Mouse (Mus musculus): ENCODE results near the gene Trim31. TPM values are rescaled to one million over a fixed set of nuclear protein-coding genes. Genes with fewer than 3 reads are reported as not detected.

Trim31 gene
- polyA plus RNA-seq, 1 experiment from 2014 or later: not detected

- no peak for ATAC-seq (replicated peaks; ENCODE audit: low FRiP score)
- Histone ChIP-seq H3K27me3 (replicated peaks; ENCODE audit: control insufficient read depth, insufficient read depth, low read length) (no peaks in the 10 kb centered on the region; the same call in 1 of the 2 replicates), H3K4me1 (replicated peaks; ENCODE audit: control insufficient read depth, insufficient read depth, low read length) (no peaks in the 10 kb centered on the region), H3K4me2 (no peak overlapping the region), H3K4me3 (ENCODE audit: low read depth, low read length) (no peak overlapping the region), H3K9ac (ENCODE audit: low read depth, low read length) (no peak overlapping the region), H3K9me3 (ENCODE audit: control insufficient read depth, low read length) (no peaks in the 10 kb centered on the region), H3K36me3 (ENCODE audit: control insufficient read depth, insufficient read depth, low read length) (no peaks in the 10 kb centered on the region), H3K27ac (ENCODE audit: low read depth, low read length) (no peak overlapping the region)
- DNase-seq (ENCODE audit: low spot score): no peak
- WGBS: 59% methylated on average over 4 of the region's 4 CpGs
These were observed 25.6 kb downstream of the Trim31 start for GRCm38 (mm10) chr17:36923491-36923890.

- Histone ChIP-seq H3K4me2 (no peak overlapping the region), H3K9me3 (ENCODE audit: control insufficient read depth, low read length) (no peaks in the 10 kb centered on the region), H3K4me1 (replicated peaks; ENCODE audit: control insufficient read depth, insufficient read depth, low read length) (no peaks in the 10 kb centered on the region), H3K27me3 (replicated peaks; ENCODE audit: control insufficient read depth, insufficient read depth, low read length) (no peaks in the 10 kb centered on the region), H3K36me3 (ENCODE audit: control insufficient read depth, insufficient read depth, low read length) (no peaks in the 10 kb centered on the region), H3K4me3 (ENCODE audit: low read depth, low read length) (no peak overlapping the region), H3K9ac (ENCODE audit: low read depth, low read length) (no peak overlapping the region), H3K27ac (ENCODE audit: low read depth, low read length) (no peak overlapping the region)
- no peak for DNase-seq (ENCODE audit: low spot score)
- 49% methylated on average over 10 of the region's 10 CpGs for WGBS
- ATAC-seq (replicated peaks; ENCODE audit: low FRiP score): no peak
These were observed 29.7 kb downstream of the Trim31 start for GRCm38 (mm10) chr17:36927496-36928120.

- ATAC-seq (replicated peaks; ENCODE audit: low FRiP score) (no peak), DNase-seq (ENCODE audit: low spot score) (no peak)
- Histone ChIP-seq H3K9ac (ENCODE audit: low read depth, low read length) (no peak overlapping the region), H3K27me3 (replicated peaks; ENCODE audit: control insufficient read depth, insufficient read depth, low read length) (no peaks in the 10 kb centered on the region), H3K4me1 (replicated peaks; ENCODE audit: control insufficient read depth, insufficient read depth, low read length) (no peaks in the 10 kb centered on the region), H3K4me3 (ENCODE audit: low read depth, low read length) (no peak overlapping the region), H3K36me3 (ENCODE audit: control insufficient read depth, insufficient read depth, low read length) (no peaks in the 10 kb centered on the region), H3K4me2 (no peak overlapping the region), H3K27ac (ENCODE audit: low read depth, low read length) (no peak overlapping the region), H3K9me3 (ENCODE audit: control insufficient read depth, low read length) (no peaks in the 10 kb centered on the region)
- WGBS: 73% methylated on average over 12 of the region's 12 CpGs
These were observed 31.5 kb downstream of the Trim31 start for GRCm38 (mm10) chr17:36929236-36929932.

GRCm38 (mm10) chr17:36930233-36930632 is 32.3 kb downstream of the Trim31 start:
- no peak for DNase-seq (ENCODE audit: low spot score)
- Histone ChIP-seq H3K27ac (ENCODE audit: low read depth, low read length) (no peak overlapping the region), H3K9me3 (ENCODE audit: control insufficient read depth, low read length) (no peaks in the 10 kb centered on the region), H3K4me2 (no peak overlapping the region), H3K4me3 (ENCODE audit: low read depth, low read length) (no peak overlapping the region), H3K36me3 (ENCODE audit: control insufficient read depth, insufficient read depth, low read length) (no peaks in the 10 kb centered on the region), H3K4me1 (replicated peaks; ENCODE audit: control insufficient read depth, insufficient read depth, low read length) (no peaks in the 10 kb centered on the region), H3K27me3 (replicated peaks; ENCODE audit: control insufficient read depth, insufficient read depth, low read length) (no peaks in the 10 kb centered on the region), H3K9ac (ENCODE audit: low read depth, low read length) (no peak overlapping the region)
- WGBS: 65% methylated on average over 6 of the region's 6 CpGs
- no peak for ATAC-seq (replicated peaks; ENCODE audit: low FRiP score)

GRCm38 (mm10) chr17:36931130-36931529 is 33.2 kb downstream of the Trim31 start:
- Histone ChIP-seq H3K4me3 (ENCODE audit: low read depth, low read length) (no peak overlapping the region), H3K9ac (ENCODE audit: low read depth, low read length) (no peak overlapping the region), H3K27me3 (replicated peaks; ENCODE audit: control insufficient read depth, insufficient read depth, low read length) (no peaks in the 10 kb centered on the region), H3K9me3 (ENCODE audit: control insufficient read depth, low read length) (no peaks in the 10 kb centered on the region), H3K27ac (ENCODE audit: low read depth, low read length) (no peak overlapping the region), H3K36me3 (ENCODE audit: control insufficient read depth, insufficient read depth, low read length) (no peaks in the 10 kb centered on the region), H3K4me2 (no peak overlapping the region), H3K4me1 (replicated peaks; ENCODE audit: control insufficient read depth, insufficient read depth, low read length) (no peaks in the 10 kb centered on the region)
- WGBS: 76% methylated on average over 4 of the region's 4 CpGs
- DNase-seq (ENCODE audit: low spot score) (no peak), ATAC-seq (replicated peaks; ENCODE audit: low FRiP score) (no peak)

GRCm38 (mm10) chr17:36931806-36932205 is 33.9 kb downstream of the Trim31 start:
- ATAC-seq (replicated peaks; ENCODE audit: low FRiP score) (no peak), DNase-seq (ENCODE audit: low spot score) (no peak)
- H3K27ac ChIP-seq (ENCODE audit: low read depth, low read length): no peak overlapping the region
- H3K36me3 ChIP-seq (ENCODE audit: control insufficient read depth, insufficient read depth, low read length): no peaks in the 10 kb centered on the region
- H3K27me3 ChIP-seq (replicated peaks; ENCODE audit: control insufficient read depth, insufficient read depth, low read length): no peaks in the 10 kb centered on the region
- H3K4me3 ChIP-seq (ENCODE audit: low read depth, low read length): no peak overlapping the region
- no peak overlapping the region for H3K4me2 ChIP-seq
- H3K9ac ChIP-seq (ENCODE audit: low read depth, low read length): no peak overlapping the region
- WGBS: 63% methylated on average over 2 of the region's 2 CpGs
- no peaks in the 10 kb centered on the region for H3K4me1 ChIP-seq (replicated peaks; ENCODE audit: control insufficient read depth, insufficient read depth, low read length)
- no peaks in the 10 kb centered on the region for H3K9me3 ChIP-seq (ENCODE audit: control insufficient read depth, low read length)

- ATAC-seq (replicated peaks; ENCODE audit: low FRiP score): no peak
- DNase-seq (ENCODE audit: low spot score): no peak
- no peak overlapping the region for H3K4me2 ChIP-seq
- no peak overlapping the region for H3K9ac ChIP-seq (ENCODE audit: low read depth, low read length)
- no peaks in the 10 kb centered on the region for H3K36me3 ChIP-seq (ENCODE audit: control insufficient read depth, insufficient read depth, low read length)
- no peak overlapping the region for H3K4me3 ChIP-seq (ENCODE audit: low read depth, low read length)
- 62% methylated on average over 2 of the region's 2 CpGs for whole genome bisulfite sequencing
- no peak overlapping the region for H3K27ac ChIP-seq (ENCODE audit: low read depth, low read length)
- H3K27me3 ChIP-seq (replicated peaks; ENCODE audit: control insufficient read depth, insufficient read depth, low read length): peaks cover 32% of the 10 kb centered on the region
- 0 out of 2 replicates have a peak, but pooled peaks cover 3% of the 10 kb centered on the region for H3K4me1 ChIP-seq (replicated peaks; ENCODE audit: control insufficient read depth, insufficient read depth, low read length)
- no peaks in the 10 kb centered on the region for H3K9me3 ChIP-seq (ENCODE audit: control insufficient read depth, low read length)
These were observed 40.1 kb downstream of the Trim31 start for GRCm38 (mm10) chr17:36938056-36938455.

- peaks cover 75% of the 10 kb centered on the region for H3K27me3 ChIP-seq (replicated peaks; ENCODE audit: control insufficient read depth, insufficient read depth, low read length)
- 46% methylated on average over 10 of the region's 10 CpGs for whole genome bisulfite sequencing
- no peaks in the 10 kb centered on the region for H3K36me3 ChIP-seq (ENCODE audit: control insufficient read depth, insufficient read depth, low read length)
- H3K9ac ChIP-seq (ENCODE audit: low read depth, low read length): no peak overlapping the region
- peak overlapping the region; percentile 35 for H3K4me3 ChIP-seq (ENCODE audit: low read depth, low read length)
- H3K9me3 ChIP-seq (ENCODE audit: control insufficient read depth, low read length): no peaks in the 10 kb centered on the region
- no peak for DNase-seq (ENCODE audit: low spot score)
- no peak for ATAC-seq (replicated peaks; ENCODE audit: low FRiP score)
- H3K27ac ChIP-seq (ENCODE audit: low read depth, low read length): no peak overlapping the region
- H3K4me1 ChIP-seq (replicated peaks; ENCODE audit: control insufficient read depth, insufficient read depth, low read length): 0 out of 2 replicates have a peak, but pooled peaks cover 4% of the 10 kb centered on the region
- H3K4me2 ChIP-seq: peak overlapping the region; percentile 65
These were observed 44.5 kb downstream of the Trim31 start for GRCm38 (mm10) chr17:36942391-36942790.
